Mouse (Mus musculus) hindbrain, embryonic 13.5 days (tissue): ENCODE measurements around the gene Rdh11. TPM values are rescaled to one million over a fixed set of nuclear protein-coding genes. Genes with fewer than 3 reads are reported as not detected.
"Not testable (repeated sequence)": the region's sequence is repeated elsewhere in the genome, so short reads cannot be mapped to it uniquely, and the experiment has no call there.

ENCODE experiments used
- ATAC-seq: fragments of 200-750 bp; cut with Nextera tagmentation; 2 replicates; pipeline ENCODE4 v1.8.0; 2017; ENCODE audit warnings: moderate TSS enrichment; ENCODE audit not compliant: low FRiP score
- H3K27ac ChIP-seq: fragments of 300-500 bp; sonication (generic); 2 replicates; pipeline ENCODE4 v1.5.1; 2015; ENCODE audit warnings: inconsistent platforms, mild to moderate bottlenecking, moderate library complexity
- H3K27me3 ChIP-seq: fragments of 300-500 bp; sonication (generic); 2 replicates; pipeline ENCODE4 v1.6.1; 2015; ENCODE audit warnings: mild to moderate bottlenecking, inconsistent platforms
- H3K36me3 ChIP-seq: fragments of 300-500 bp; sonication (generic); 2 replicates; pipeline ENCODE4 v1.6.1; 2015; ENCODE audit warnings: mild to moderate bottlenecking, inconsistent platforms
- H3K4me1 ChIP-seq: fragments of 300-500 bp; sonication (generic); replicated peaks from 2 replicates; pipeline ENCODE4 v1.6.1; 2015; ENCODE audit warnings: inconsistent platforms
- H3K4me2 ChIP-seq: fragments of 300-500 bp; sonication (generic); 2 replicates; pipeline ENCODE4 v1.6.1; 2015; ENCODE audit warnings: inconsistent platforms, mild to moderate bottlenecking, moderate library complexity
- H3K4me3 ChIP-seq: fragments of 300-500 bp; sonication (generic); 2 replicates; pipeline ENCODE4 v1.5.1; 2015; ENCODE audit warnings: mild to moderate bottlenecking, inconsistent platforms
- H3K9ac ChIP-seq: fragments of 300-500 bp; sonication (generic); 2 replicates; pipeline ENCODE4 v1.6.1; 2015; ENCODE audit warnings: mild to moderate bottlenecking, inconsistent platforms
- H3K9me3 ChIP-seq: fragments of 300-500 bp; sonication (generic); 2 replicates; pipeline ENCODE4 v1.6.1; 2016; ENCODE audit warnings: inconsistent platforms
- WGBS: fragments of 180-500 bp; shearing (Covaris S2); methylation state at CpG from one replicate; pipeline ENCODE4 v1.1.7; 2015; 5-methylcytosine and 5-hydroxymethylcytosine counted together
- polyA plus RNA-seq: library from polyadenylated mRNA; unstranded; fragments of >200 nt; fragmentation: Nextera tagmentation; extraction: Ambion mirVana; gene quantifications from 2 replicates; pipeline ENCODE4 v1.2.1, GENCODE M21; 2015

Rdh11 gene
- 25.4 and 26.2 TPM in 2 replicates for polyA plus RNA-seq

- Histone ChIP-seq H3K4me1 (peaks cover 20% of the 10 kb centered on the region), H3K4me2 (peak within 1 kb of the TSS; percentile 76), H3K27ac (peak within 1 kb of the TSS; percentile 81), H3K27me3 (no peaks in the 10 kb centered on the region), H3K9ac (peak within 1 kb of the TSS; percentile 80), H3K4me3 (peak within 1 kb of the TSS; percentile 68), H3K9me3 (no peaks in the 10 kb centered on the region), H3K36me3 (peaks cover 13% of the 10 kb centered on the region)
- no peak for ATAC-seq
- 62% methylated on average over 6 of the region's 6 CpGs for WGBS
Measured at GRCm38 (mm10) chr12:79192193-79192592, at the start of gene Rdh11. Rdh11 (minus strand) TSS chr12:79192293.

GRCm38 (mm10) chr12:79235485-79236080 lies 43.5 kb upstream of the Rdh11 start:
- Histone ChIP-seq H3K4me3 (no peak overlapping the region), H3K4me2 (no peak overlapping the region), H3K9me3 (no peaks in the 10 kb centered on the region), H3K36me3 (peaks cover 69% of the 10 kb centered on the region), H3K4me1 (no peaks in the 10 kb centered on the region), H3K27me3 (no peaks in the 10 kb centered on the region), H3K27ac (no peak overlapping the region), H3K9ac (no peak overlapping the region)
- ATAC-seq: no peak
- 57% methylated on average over 11 of the region's 11 CpGs for WGBS

GRCm38 (mm10) chr12:79217511-79217910 lies 25.4 kb upstream of the Rdh11 start:
- H3K4me2 ChIP-seq: no peak overlapping the region
- no peaks in the 10 kb centered on the region for H3K27me3 ChIP-seq

GRCm38 (mm10) chr12:79211447-79211846 lies 19.4 kb upstream of the Rdh11 start:
- no peak for ATAC-seq
- H3K4me3 ChIP-seq: no peak overlapping the region
- WGBS: 89% methylated on average over 8 of the region's 8 CpGs
- no peaks in the 10 kb centered on the region for H3K9me3 ChIP-seq
- no peak overlapping the region for H3K27ac ChIP-seq
- no peaks in the 10 kb centered on the region for H3K36me3 ChIP-seq
- H3K4me1 ChIP-seq: peaks cover 6% of the 10 kb centered on the region; the same call in 1 of the 2 replicates
- no peak overlapping the region for H3K4me2 ChIP-seq
- peaks cover 2% of the 10 kb centered on the region; the same call in 1 of the 2 replicates for H3K27me3 ChIP-seq
- no peak overlapping the region for H3K9ac ChIP-seq

More at GRCm38 (mm10) chr12:79217511-79217910, 25.4 kb upstream of the Rdh11 start:
- no peaks in the 10 kb centered on the region for H3K9me3 ChIP-seq
- 62% methylated on average over 5 of the region's 5 CpGs for WGBS
- no peak overlapping the region for H3K4me3 ChIP-seq
- H3K36me3 ChIP-seq: no peaks in the 10 kb centered on the region
- H3K9ac ChIP-seq: no peak overlapping the region
- no peak overlapping the region for H3K27ac ChIP-seq
- H3K4me1 ChIP-seq: no peaks in the 10 kb centered on the region
- no peak for ATAC-seq

- no peak for ATAC-seq
- no peak within 1 kb of the TSS for H3K27ac ChIP-seq
- H3K4me2 ChIP-seq: peak within 1 kb of the TSS; percentile 61
- H3K27me3 ChIP-seq: peaks cover 2% of the 10 kb centered on the region; the same call in 1 of the 2 replicates
- H3K9ac ChIP-seq: peak within 1 kb of the TSS; percentile 40; the same call in 1 of the 2 replicates
- H3K4me1 ChIP-seq: peaks cover 6% of the 10 kb centered on the region; the same call in 1 of the 2 replicates
- 5% methylated on average over 13 of the region's 13 CpGs for WGBS
- H3K36me3 ChIP-seq: no peaks in the 10 kb centered on the region
- H3K4me3 ChIP-seq: peak within 1 kb of the TSS; percentile 42
- H3K9me3 ChIP-seq: no peaks in the 10 kb centered on the region
Measured at GRCm38 (mm10) chr12:79208703-79209464, 16.8 kb upstream of the Rdh11 start, which contains the start of gene Rdh12. Rdh12 (plus strand) TSS chr12:79208914.

GRCm38 (mm10) chr12:79201882-79202281 lies 9.8 kb upstream of the Rdh11 start:
- no peak overlapping the region for H3K4me2 ChIP-seq
- 80% methylated on average over 3 of the region's 3 CpGs for WGBS
- no peaks in the 10 kb centered on the region for H3K36me3 ChIP-seq
- ATAC-seq: no peak
- H3K9ac ChIP-seq: no peak overlapping the region
- H3K27me3 ChIP-seq: no peaks in the 10 kb centered on the region
- H3K9me3 ChIP-seq: no peaks in the 10 kb centered on the region
- H3K4me1 ChIP-seq: no peaks in the 10 kb centered on the region
- no peak overlapping the region for H3K27ac ChIP-seq
- no peak overlapping the region for H3K4me3 ChIP-seq

- H3K9me3 ChIP-seq: no peaks in the 10 kb centered on the region
- no peak overlapping the region for H3K27ac ChIP-seq
- H3K9ac ChIP-seq: no peak overlapping the region
- no peaks in the 10 kb centered on the region for H3K27me3 ChIP-seq
- no peak overlapping the region for H3K4me2 ChIP-seq
- no peak for ATAC-seq
- H3K4me3 ChIP-seq: no peak overlapping the region
- no peaks in the 10 kb centered on the region for H3K36me3 ChIP-seq
- H3K4me1 ChIP-seq: no peaks in the 10 kb centered on the region
- WGBS: 91% methylated on average over 5 of the region's 5 CpGs
Measured at GRCm38 (mm10) chr12:79197105-79197504, 5.0 kb upstream of the Rdh11 start.

GRCm38 (mm10) chr12:79193441-79193840 lies 1.3 kb upstream of the Rdh11 start:
- no peak for ATAC-seq
- H3K9ac ChIP-seq: no peak overlapping the region
- H3K27ac ChIP-seq: no peak overlapping the region
- H3K27me3 ChIP-seq: no peaks in the 10 kb centered on the region
- H3K4me1 ChIP-seq: peaks cover 20% of the 10 kb centered on the region
- H3K4me2 ChIP-seq: no peak overlapping the region
- WGBS: 8% methylated on average over 3 of the region's 3 CpGs
- no peaks in the 10 kb centered on the region for H3K9me3 ChIP-seq
- peaks cover under 1% of the 10 kb centered on the region for H3K36me3 ChIP-seq
- no peak overlapping the region for H3K4me3 ChIP-seq

- no peaks in the 10 kb centered on the region for H3K27me3 ChIP-seq
- H3K4me2 ChIP-seq: peak overlapping the region; percentile 76
- peaks cover 20% of the 10 kb centered on the region for H3K4me1 ChIP-seq
- peaks cover 18% of the 10 kb centered on the region for H3K36me3 ChIP-seq
- 6% methylated on average over 14 of the region's 14 CpGs for whole genome bisulfite sequencing
- ATAC-seq: peak; percentile 90
- no peaks in the 10 kb centered on the region for H3K9me3 ChIP-seq
- peak overlapping the region; percentile 81 for H3K27ac ChIP-seq
- peak overlapping the region; percentile 80 for H3K9ac ChIP-seq
- peak overlapping the region; percentile 68 for H3K4me3 ChIP-seq
Measured at GRCm38 (mm10) chr12:79191701-79192100, 392 bp downstream of the Rdh11 start.

GRCm38 (mm10) chr12:79190931-79191673 lies 991 bp downstream of the Rdh11 start:
- 0% methylated on average over 18 of the region's 18 CpGs for WGBS
- peak overlapping the region; percentile 80 for H3K9ac ChIP-seq
- no peaks in the 10 kb centered on the region for H3K27me3 ChIP-seq
- H3K27ac ChIP-seq: peak overlapping the region; percentile 81
- peak; percentile 97 for ATAC-seq
- peak overlapping the region; percentile 76 for H3K4me2 ChIP-seq
- H3K4me1 ChIP-seq: peaks cover 20% of the 10 kb centered on the region
- peak overlapping the region; percentile 68 for H3K4me3 ChIP-seq
- peaks cover 24% of the 10 kb centered on the region for H3K36me3 ChIP-seq
- no peaks in the 10 kb centered on the region for H3K9me3 ChIP-seq

- not testable (repeated sequence) for H3K27me3 ChIP-seq, ATAC-seq, H3K4me2 ChIP-seq, H3K9me3 ChIP-seq, H3K9ac ChIP-seq, H3K4me1 ChIP-seq, H3K4me3 ChIP-seq, H3K27ac ChIP-seq
- 84% methylated on average over 5 of the region's 6 CpGs for WGBS
- H3K36me3 ChIP-seq: peaks cover 76% of the 10 kb centered on the region
Measured at GRCm38 (mm10) chr12:79185160-79185559, 6.9 kb downstream of the Rdh11 start.

- no peaks in the 10 kb centered on the region for H3K27me3 ChIP-seq
- 89% methylated on average over 5 of the region's 5 CpGs for WGBS
- no peak for ATAC-seq
Measured at GRCm38 (mm10) chr12:79175998-79176397, 16.1 kb downstream of the Rdh11 start.

More at GRCm38 (mm10) chr12:79175998-79176397, 16.1 kb downstream of the Rdh11 start:
- H3K9ac ChIP-seq: no peak overlapping the region
- H3K4me2 ChIP-seq: no peak overlapping the region
- H3K36me3 ChIP-seq: peaks cover 31% of the 10 kb centered on the region
- H3K4me3 ChIP-seq: no peak overlapping the region
- no peaks in the 10 kb centered on the region for H3K9me3 ChIP-seq
- H3K27ac ChIP-seq: no peak overlapping the region
- H3K4me1 ChIP-seq: peaks cover 7% of the 10 kb centered on the region
